Mouse (Mus musculus): Measurements from ENCODE around the gene 4931414P19Rik. TPM values are rescaled to one million over a fixed set of nuclear protein-coding genes. Genes with fewer than 3 reads are reported as not detected.

Gene 4931414P19Rik
- polyA plus RNA-seq (2015; fragmentation: Nextera tagmentation; extraction: Ambion mirVana): 7.6 and 8.3 TPM in 2 replicates

DNA sequence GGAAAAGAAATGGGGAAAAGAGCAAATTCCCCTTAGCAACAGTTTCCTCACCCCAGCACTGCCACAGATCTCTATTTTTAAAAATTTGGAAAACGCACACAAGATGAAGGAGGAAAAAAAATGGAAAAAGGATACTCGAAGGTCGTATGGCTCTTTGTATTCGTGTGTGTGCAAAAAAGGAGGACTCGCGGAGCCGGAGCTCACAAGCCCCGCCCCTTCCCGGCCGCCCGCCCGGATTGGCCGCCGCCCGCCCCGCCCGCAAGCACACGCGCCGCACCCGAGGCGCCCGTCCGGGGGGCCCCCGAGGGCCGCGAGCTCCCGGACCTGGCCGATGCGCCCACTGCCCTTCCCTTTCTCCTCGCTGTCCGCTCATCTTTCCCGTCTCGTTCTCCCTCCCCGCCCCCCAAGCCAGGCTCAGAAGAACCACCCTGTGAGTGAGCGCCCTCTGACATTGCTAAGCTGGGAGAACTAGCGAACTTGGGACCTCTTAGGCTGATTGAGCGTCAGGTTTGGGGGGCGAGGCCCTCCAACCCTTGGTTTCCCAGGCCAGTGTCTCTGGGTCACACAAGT lies at the start of gene 4931414P19Rik:
Gene 4931414P19Rik (minus strand): TSS at position 242 of the 570 bp plus-strand sequence.
- Histone ChIP-seq H3K27me3 (no peaks in the 10 kb centered on the region), H3K4me2 (peak within 1 kb of the TSS; percentile 61), H3K36me3 (peaks cover 6% of the 10 kb centered on the region; the same call in 1 of the 2 replicates), H3K27ac (replicated peaks) (peak within 1 kb of the TSS; percentile 73), H3K4me1 (replicated peaks) (peaks cover 24% of the 10 kb centered on the region), H3K9ac (peak within 1 kb of the TSS; percentile 67), H3K4me3 (peak within 1 kb of the TSS; percentile 46), H3K9me3 (no peaks in the 10 kb centered on the region)
- ATAC-seq (ENCODE audit: low read depth): peak; percentile 19; the same call in 1 of the 2 replicates
- WGBS: 0% methylated on average over 39 of the region's 39 CpGs

DNA sequence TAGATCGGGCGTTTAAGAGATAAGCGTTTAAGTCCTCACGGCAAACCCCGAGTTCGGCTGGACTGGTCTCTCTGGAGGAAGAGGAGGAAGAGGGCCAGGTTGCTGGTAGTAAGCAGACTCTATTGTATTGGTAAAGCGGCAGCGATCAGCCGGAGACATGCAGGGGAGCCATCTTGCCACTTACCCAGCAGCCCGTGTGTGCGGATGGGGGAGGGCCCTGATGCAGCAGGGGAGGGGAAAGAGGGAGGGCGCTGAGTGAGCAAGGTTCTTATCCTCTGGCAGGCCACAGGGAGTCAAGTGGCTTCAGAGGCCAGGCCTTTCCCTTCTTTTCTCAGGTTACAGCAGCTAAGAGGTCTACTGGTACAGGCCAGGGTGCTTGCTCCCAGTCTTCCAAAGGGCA lies 47.7 kb upstream of the 4931414P19Rik start:
- peak overlapping the region; percentile 92 for H3K9ac ChIP-seq
- WGBS: under 1% methylated on average over 12 of the region's 12 CpGs
- no peaks in the 10 kb centered on the region for H3K27me3 ChIP-seq
- no peaks in the 10 kb centered on the region for H3K9me3 ChIP-seq
- peak overlapping the region; percentile 69 for H3K4me3 ChIP-seq
- H3K27ac ChIP-seq (replicated peaks): peak overlapping the region; percentile 92
- H3K4me1 ChIP-seq (replicated peaks): peaks cover 48% of the 10 kb centered on the region
- peaks cover 66% of the 10 kb centered on the region for H3K36me3 ChIP-seq
- peak; percentile 85 for ATAC-seq (ENCODE audit: low read depth)
- peak overlapping the region; percentile 80 for H3K4me2 ChIP-seq

DNA sequence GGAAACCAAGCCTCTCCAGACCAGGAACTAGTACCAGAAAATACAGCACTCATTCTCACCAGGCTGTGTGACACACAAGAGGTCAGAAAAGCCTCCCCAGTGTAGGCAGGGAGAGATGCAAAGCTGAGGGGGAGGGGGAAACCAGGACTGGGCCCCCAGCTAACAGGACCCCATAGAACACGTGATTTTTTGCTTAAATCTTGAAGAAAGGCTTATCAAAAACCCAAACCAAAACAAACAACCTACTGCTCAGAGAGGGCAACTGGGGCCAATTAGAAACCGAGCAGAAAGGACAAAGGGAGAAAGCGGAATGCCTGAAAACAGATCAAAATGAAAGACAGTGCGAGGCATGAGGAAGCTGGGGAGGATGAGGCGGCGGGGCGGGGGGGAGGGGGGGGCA lies 47.0 kb upstream of the 4931414P19Rik start:
- H3K4me1 ChIP-seq (replicated peaks): peaks cover 55% of the 10 kb centered on the region
- peak overlapping the region; percentile 69 for H3K4me3 ChIP-seq
- H3K4me2 ChIP-seq: peak overlapping the region; percentile 80
- WGBS: 1% methylated on average over 7 of the region's 7 CpGs
- H3K27me3 ChIP-seq: no peaks in the 10 kb centered on the region
- no peaks in the 10 kb centered on the region for H3K9me3 ChIP-seq
- peak overlapping the region; percentile 92 for H3K9ac ChIP-seq
- H3K36me3 ChIP-seq: peaks cover 66% of the 10 kb centered on the region
- peak overlapping the region; percentile 92 for H3K27ac ChIP-seq (replicated peaks)
- peak; percentile 16 for ATAC-seq (ENCODE audit: low read depth)

DNA sequence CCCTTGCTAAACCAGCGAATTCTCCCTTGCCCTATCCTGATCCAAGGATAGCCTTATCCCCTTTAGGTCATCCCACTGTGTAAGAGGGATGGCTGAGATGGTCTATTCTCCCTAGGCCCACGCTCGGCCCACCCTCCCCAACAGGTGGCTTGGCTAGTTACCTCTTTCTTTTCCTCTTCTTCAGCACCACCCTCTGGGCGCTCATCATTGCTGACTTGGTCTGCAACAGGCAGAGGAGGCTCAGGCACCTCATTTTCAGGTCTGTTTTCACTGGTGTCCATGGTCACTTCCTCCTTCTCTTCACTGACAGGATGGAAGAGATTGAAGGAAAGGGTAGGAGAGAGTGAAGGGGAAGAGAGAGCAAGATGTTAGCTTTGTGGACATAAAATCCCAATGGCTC lies 45.8 kb upstream of the 4931414P19Rik start:
- peak overlapping the region; percentile 80 for H3K4me2 ChIP-seq
- peak overlapping the region; percentile 46 for H3K27ac ChIP-seq (replicated peaks)
- H3K9me3 ChIP-seq: no peaks in the 10 kb centered on the region
- H3K4me1 ChIP-seq (replicated peaks): peaks cover 57% of the 10 kb centered on the region
- H3K27me3 ChIP-seq: no peaks in the 10 kb centered on the region
- 81% methylated on average over 4 of the region's 4 CpGs for WGBS
- H3K9ac ChIP-seq: peak overlapping the region; percentile 92
- H3K36me3 ChIP-seq: peaks cover 66% of the 10 kb centered on the region
- ATAC-seq (ENCODE audit: low read depth): 0 out of 2 replicates have a peak, but pooled peaks have one; percentile 13
- peak overlapping the region; percentile 69 for H3K4me3 ChIP-seq

DNA sequence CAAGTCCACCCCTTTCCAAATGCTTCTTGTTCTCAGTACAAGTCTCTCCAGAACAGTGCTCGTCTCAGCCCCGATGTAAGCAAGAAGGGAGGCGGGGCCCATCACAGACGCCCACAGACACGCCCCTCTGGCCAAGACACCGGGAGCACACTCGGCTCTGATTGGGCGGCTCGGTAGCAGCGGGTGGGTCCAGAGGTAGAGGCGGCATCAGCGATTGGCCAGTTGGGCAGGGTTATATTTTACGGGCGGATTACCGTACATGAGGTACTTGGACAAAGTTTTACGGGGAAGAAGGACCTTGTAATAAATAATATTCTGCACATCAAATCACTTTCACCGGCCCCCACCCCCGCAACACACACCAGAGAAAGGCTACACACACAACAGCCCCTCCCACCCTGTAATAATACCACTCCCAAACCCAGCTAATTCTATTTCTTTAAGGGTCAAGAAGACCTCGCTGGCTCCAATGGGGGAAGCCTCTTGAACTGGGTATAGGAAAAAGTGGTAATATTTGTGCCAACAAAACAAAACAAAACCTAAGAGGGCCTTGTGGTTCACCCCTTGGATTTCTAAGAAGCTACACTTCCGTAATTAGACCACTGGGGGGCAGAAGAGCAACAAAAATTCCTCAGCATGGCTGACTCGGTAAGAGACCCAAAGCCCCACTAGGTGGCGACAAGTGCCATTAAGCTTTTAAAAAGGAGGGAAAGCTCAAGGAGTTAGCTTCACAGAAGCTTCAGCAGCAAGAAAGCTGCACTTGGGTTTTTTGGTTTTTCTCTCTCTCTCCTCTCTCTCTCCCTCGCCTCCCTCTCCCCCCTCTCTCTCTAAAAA lies 45.0 kb upstream of the 4931414P19Rik start:
- Histone ChIP-seq H3K4me3 (peak overlapping the region; percentile 69), H3K4me2 (peak overlapping the region; percentile 80), H3K27ac (replicated peaks) (peak overlapping the region; percentile 46), H3K36me3 (peaks cover 66% of the 10 kb centered on the region), H3K9ac (no peak overlapping the region), H3K9me3 (no peaks in the 10 kb centered on the region), H3K4me1 (replicated peaks) (peaks cover 57% of the 10 kb centered on the region), H3K27me3 (no peaks in the 10 kb centered on the region)
- WGBS: 69% methylated on average over 23 of the region's 23 CpGs
- peak; percentile 30 for ATAC-seq (ENCODE audit: low read depth)

DNA sequence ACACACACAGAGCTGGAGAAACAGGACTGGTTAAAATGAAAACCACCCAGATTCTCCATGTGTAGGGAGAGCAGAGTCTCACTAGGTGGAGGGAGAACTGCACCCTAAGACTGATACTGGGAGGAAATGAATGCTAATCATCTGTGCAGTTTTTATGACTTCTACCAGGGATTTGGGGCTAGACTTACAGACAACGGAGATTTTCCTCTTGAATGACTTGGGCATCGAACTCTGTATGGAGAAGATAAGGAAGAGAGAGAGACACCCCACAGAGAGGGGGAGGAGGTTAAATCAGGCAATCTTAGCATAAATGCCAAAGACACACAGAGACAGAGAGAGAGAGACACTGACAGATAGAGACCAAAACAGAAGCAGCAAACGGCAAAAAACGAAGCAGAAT lies 42.1 kb upstream of the 4931414P19Rik start:
- ATAC-seq (ENCODE audit: low read depth): no peak
- Histone ChIP-seq H3K27me3 (no peaks in the 10 kb centered on the region), H3K4me3 (no peak overlapping the region), H3K4me1 (replicated peaks) (peaks cover 49% of the 10 kb centered on the region), H3K4me2 (no peak overlapping the region), H3K9me3 (no peaks in the 10 kb centered on the region), H3K36me3 (peaks cover 87% of the 10 kb centered on the region), H3K9ac (no peak overlapping the region), H3K27ac (replicated peaks) (no peak overlapping the region)
- WGBS: 81% methylated on average over 4 of the region's 4 CpGs

DNA sequence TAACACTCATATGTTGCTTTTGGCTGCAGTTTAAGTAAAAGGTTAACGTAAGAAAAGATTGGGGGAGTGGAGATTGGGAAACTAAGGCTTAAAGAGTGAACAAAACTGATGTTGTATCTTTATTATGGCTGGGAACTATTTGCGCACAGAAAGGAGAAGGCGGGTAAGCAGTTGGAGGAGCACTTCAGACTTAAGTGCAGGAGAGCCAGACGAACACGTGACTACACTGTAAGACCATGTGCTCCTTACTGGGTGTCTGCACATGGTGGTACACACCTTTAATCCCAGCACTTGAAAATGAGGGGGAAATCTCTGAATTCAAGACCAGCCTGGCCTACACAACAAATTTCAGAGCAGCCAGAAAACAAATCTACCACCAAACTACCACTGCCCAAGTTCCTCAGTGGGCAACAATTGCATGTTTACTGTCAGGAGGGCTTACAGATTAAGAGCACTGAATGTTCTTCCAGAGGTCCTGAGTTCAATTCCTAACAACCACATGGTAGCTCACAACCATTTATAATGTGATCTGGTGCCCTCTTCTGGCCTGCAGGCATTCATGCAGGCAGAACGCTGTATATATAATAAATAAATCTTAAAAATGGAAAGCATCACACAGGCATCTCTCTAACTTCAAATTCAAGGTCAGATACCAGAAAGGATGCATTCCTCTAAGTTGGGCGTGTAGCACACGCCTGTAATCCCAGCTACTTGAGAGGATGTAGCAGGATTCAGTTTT lies 41.3 kb upstream of the 4931414P19Rik start:
- 91% methylated on average over 8 of the region's 8 CpGs for WGBS
- no peaks in the 10 kb centered on the region for H3K9me3 ChIP-seq
- H3K4me2 ChIP-seq: no peak overlapping the region
- no peak overlapping the region for H3K4me3 ChIP-seq
- peaks cover 43% of the 10 kb centered on the region for H3K4me1 ChIP-seq (replicated peaks)
- no peaks in the 10 kb centered on the region for H3K27me3 ChIP-seq
- H3K27ac ChIP-seq (replicated peaks): no peak overlapping the region
- ATAC-seq (ENCODE audit: low read depth): no peak
- H3K9ac ChIP-seq: no peak overlapping the region
- peaks cover 95% of the 10 kb centered on the region for H3K36me3 ChIP-seq

DNA sequence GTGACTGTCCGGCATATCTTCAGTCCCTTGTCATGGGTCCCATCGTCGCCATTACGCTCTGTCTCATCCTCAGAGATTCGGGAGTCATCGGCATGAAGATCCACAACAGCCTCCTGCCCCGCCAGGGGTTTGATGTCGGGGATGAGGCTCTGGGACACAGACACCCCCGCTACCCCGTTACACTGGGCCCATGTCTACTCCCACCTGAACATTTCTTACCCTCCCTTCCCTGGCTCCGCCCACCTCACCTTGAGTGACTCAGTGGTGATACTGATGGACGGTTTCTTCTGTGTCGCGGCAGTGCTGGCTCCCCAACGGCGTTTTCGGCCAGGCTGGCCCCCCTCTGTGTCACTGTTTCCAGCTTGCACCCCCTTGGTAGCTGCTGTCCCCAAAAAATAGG lies 40.7 kb upstream of the 4931414P19Rik start:
- no peak for ATAC-seq (ENCODE audit: low read depth)
- no peak overlapping the region for H3K27ac ChIP-seq (replicated peaks)
- no peak overlapping the region for H3K4me2 ChIP-seq
- peaks cover 38% of the 10 kb centered on the region for H3K4me1 ChIP-seq (replicated peaks)
- H3K36me3 ChIP-seq: peaks cover 91% of the 10 kb centered on the region
- 94% methylated on average over 17 of the region's 17 CpGs for WGBS
- no peaks in the 10 kb centered on the region for H3K27me3 ChIP-seq
- H3K9me3 ChIP-seq: no peaks in the 10 kb centered on the region
- H3K4me3 ChIP-seq: no peak overlapping the region
- H3K9ac ChIP-seq: no peak overlapping the region

DNA sequence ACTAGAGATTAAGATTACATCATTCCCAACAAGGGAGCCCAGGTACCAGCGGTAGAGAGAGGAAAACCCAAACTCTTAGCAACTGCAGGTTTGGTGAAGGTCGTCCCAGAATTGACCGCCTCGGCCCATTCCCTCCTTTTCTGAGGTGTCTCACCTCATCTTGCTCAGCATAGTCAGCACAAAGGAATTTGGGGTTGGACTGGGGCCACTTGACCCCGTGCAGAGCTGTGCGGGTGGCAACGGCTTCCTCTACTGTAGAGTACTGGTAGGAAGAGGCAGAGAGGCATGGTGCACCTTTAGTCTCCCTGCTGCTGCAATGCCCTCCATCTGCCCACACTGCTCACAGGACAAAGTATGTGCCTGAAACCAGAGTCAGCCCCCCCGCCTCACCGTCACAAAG lies 38.5 kb upstream of the 4931414P19Rik start:
- 96% methylated on average over 9 of the region's 9 CpGs for WGBS
- H3K9ac ChIP-seq: no peak overlapping the region
- H3K4me3 ChIP-seq: no peak overlapping the region
- H3K27ac ChIP-seq (replicated peaks): no peak overlapping the region
- no peak overlapping the region for H3K4me2 ChIP-seq
- no peaks in the 10 kb centered on the region for H3K27me3 ChIP-seq
- H3K4me1 ChIP-seq (replicated peaks): peaks cover 32% of the 10 kb centered on the region
- no peaks in the 10 kb centered on the region for H3K9me3 ChIP-seq
- ATAC-seq (ENCODE audit: low read depth): no peak
- peaks cover 71% of the 10 kb centered on the region for H3K36me3 ChIP-seq

DNA sequence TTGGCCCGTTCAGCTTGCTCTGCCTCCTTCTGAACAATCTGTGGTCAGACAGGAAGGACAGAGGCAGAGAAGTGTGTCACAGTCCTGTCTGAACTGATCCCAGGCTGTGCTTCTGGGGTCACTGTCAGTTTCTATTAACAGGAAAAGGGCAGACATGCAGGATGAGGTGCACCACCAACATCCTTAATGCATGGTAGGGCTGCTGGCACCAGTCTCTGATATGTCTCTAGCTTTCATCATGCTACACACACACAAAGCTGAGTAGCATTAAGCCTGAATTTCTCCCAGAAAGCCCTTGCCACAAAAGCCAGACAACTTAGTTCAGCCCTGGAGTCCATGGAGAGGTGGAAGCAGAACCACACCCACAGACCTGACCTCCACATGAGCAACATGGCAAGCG lies 37.2 kb upstream of the 4931414P19Rik start:
- Histone ChIP-seq H3K27me3 (no peaks in the 10 kb centered on the region), H3K9ac (no peak overlapping the region), H3K36me3 (peaks cover 72% of the 10 kb centered on the region), H3K4me3 (no peak overlapping the region), H3K27ac (replicated peaks) (no peak overlapping the region), H3K4me1 (replicated peaks) (peaks cover 34% of the 10 kb centered on the region), H3K9me3 (no peaks in the 10 kb centered on the region), H3K4me2 (no peak overlapping the region)
- WGBS: 86% methylated on average over 2 of the region's 2 CpGs
- ATAC-seq (ENCODE audit: low read depth): no peak

DNA sequence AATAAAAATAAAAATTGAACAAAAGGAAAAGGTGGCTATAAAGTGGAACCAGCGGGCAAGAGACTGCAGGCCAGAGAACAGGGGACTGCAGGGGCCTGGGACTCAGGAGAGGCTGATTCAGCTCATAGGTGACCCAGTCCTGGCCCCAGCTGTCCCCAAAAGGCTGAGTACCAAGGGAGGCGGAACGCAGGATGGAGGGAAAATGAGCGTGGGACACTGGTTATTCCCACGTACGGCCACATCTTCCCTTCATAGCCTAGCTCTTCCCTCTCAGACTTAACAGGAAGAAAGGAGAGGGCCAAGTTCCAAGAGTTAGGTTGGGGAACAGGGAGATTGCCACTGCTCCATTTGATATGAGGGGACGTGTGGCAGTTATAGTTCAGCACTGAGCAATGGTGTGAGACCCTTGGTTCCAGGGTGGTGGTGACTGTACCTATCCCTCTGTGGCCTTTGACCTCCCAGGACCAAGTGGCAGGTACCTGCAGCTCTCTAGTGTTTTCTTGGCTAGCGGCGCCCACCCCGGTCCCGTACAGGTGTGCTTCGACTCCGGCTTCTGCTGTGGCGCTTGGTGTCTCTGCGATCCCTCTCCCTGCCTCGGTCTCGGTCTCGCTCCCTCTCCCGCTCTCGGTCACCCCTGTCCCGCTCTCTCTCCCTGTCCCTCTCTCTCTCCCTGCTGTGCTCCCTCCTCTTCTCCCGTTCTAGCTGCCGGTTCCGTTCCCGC lies 36.6 kb upstream of the 4931414P19Rik start:
- Histone ChIP-seq H3K4me2 (no peak overlapping the region), H3K9ac (0 out of 2 replicates have a peak overlapping the region, but pooled peaks have one; percentile 83), H3K27ac (replicated peaks) (0 out of 2 replicates have a peak overlapping the region, but pooled peaks have one; percentile 49), H3K4me3 (no peak overlapping the region), H3K4me1 (replicated peaks) (peaks cover 34% of the 10 kb centered on the region), H3K36me3 (peaks cover 72% of the 10 kb centered on the region), H3K9me3 (no peaks in the 10 kb centered on the region), H3K27me3 (no peaks in the 10 kb centered on the region)
- ATAC-seq (ENCODE audit: low read depth): no peak
- 81% methylated on average over 25 of the region's 25 CpGs for WGBS

Measured in neural tube, embryonic 13.5 days (tissue).